26 mouse cellular contexts compared by ENCODE assay signal in the genomic region with DNA sequence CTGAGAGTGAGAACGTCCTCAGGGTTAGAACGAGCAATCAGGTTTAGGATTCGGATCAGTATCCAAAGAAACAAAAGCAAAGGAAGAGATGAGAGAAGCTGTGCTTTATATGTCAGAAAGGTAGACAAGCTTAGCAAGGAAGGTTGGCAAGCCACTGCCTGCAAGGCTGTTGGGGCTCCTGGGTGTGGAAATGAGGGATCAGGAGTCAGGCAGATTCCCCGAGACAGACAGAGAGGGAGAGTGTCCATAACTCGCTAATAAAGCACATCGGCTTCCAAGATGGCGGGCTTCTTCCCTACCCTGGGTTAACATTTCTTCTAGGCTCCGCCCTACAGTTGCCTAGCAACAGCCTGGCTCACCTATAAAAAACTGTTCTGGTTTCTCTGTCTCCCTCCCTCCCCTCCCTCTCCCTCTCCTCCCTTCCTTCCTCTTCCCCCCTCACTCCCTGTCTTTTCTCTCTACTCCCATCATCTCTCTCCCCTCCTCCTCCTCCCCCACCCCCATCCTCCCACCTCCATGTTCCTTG. TPM values are rescaled to one million over a fixed set of nuclear protein-coding genes. Genes with fewer than 3 reads are reported as not detected.
DNase-seq lines count a peak whose midpoint lies in the region; ATAC-seq and TF ChIP-seq lines count a peak whose summit lies in the region.
"Had no signal": no experiment of that assay in that cellular context is flagged by ENCODE, and none has a peak within 500 bp of the region (broad histone marks: within the 10 kb centered on the region; RNA-seq: fewer than 3 reads in every experiment).

No protein-coding gene starts in this region.

- intact Hi-C loops in heart, postnatal 14 days (cut with DNase I) = no loop called here

- H3K36me3 ChIP-seq in hindbrain, embryonic 10.5 days = no peaks in the 10 kb centered on the region
- no peaks in the 10 kb centered on the region for H3K36me3 ChIP-seq in hindbrain, embryonic 16.5 days (ENCODE audit: control insufficient read depth, insufficient read depth, low read length)
- H3K36me3 ChIP-seq in testis, adult 2 months (ENCODE audit: control insufficient read depth, insufficient read depth, low read length) = no peaks in the 10 kb centered on the region
- no peaks in the 10 kb centered on the region for H3K36me3 ChIP-seq in intestine, embryonic 15.5 days
- H3K36me3 ChIP-seq: embryonic facial prominence, embryonic 15.5 days; forebrain, embryonic 12.5 days; heart, embryonic 15.5 days; liver, embryonic 15.5 days; neural tube, embryonic 15.5 days had no signal

- 84% methylated on average over 8 of the region's 8 CpGs for WGBS in hindbrain, embryonic 10.5 days
- 79% methylated on average over 8 of the region's 8 CpGs for WGBS in hindbrain, embryonic 16.5 days
- WGBS in intestine, embryonic 15.5 days = 89% methylated on average over 8 of the region's 8 CpGs

- H3K4me3 ChIP-seq in hindbrain, embryonic 10.5 days = no peak overlapping the region
- no peak overlapping the region for H3K4me3 ChIP-seq in hindbrain, embryonic 16.5 days (ENCODE audit: low read length)
- peak overlapping the region; percentile 86 for H3K4me3 ChIP-seq in testis, adult 2 months (ENCODE audit: control insufficient read depth, low read depth, low read length)
- H3K4me3 ChIP-seq in intestine, embryonic 15.5 days (replicated peaks) = no peak overlapping the region
- H3K4me3 ChIP-seq: embryonic facial prominence, embryonic 15.5 days; forebrain, embryonic 12.5 days; heart, embryonic 15.5 days; liver, embryonic 15.5 days; neural tube, embryonic 15.5 days had no signal

- no peak overlapping the region for H3K9ac ChIP-seq in hindbrain, embryonic 16.5 days (ENCODE audit: low read depth, low read length)
- no peak overlapping the region for H3K9ac ChIP-seq in intestine, embryonic 15.5 days
- H3K9ac ChIP-seq: embryonic facial prominence, embryonic 15.5 days; forebrain, embryonic 12.5 days; heart, embryonic 15.5 days; liver, embryonic 15.5 days; neural tube, embryonic 15.5 days had no signal

- no peaks in the 10 kb centered on the region for H3K9me3 ChIP-seq in hindbrain, embryonic 10.5 days
- H3K9me3 ChIP-seq in hindbrain, embryonic 16.5 days (ENCODE audit: control insufficient read depth, low read length) = no peaks in the 10 kb centered on the region
- H3K9me3 ChIP-seq in intestine, embryonic 15.5 days = no peaks in the 10 kb centered on the region
- H3K9me3 ChIP-seq: embryonic facial prominence, embryonic 15.5 days; forebrain, embryonic 12.5 days; heart, embryonic 15.5 days; liver, embryonic 15.5 days; neural tube, embryonic 15.5 days had no signal

- H3K4me2 ChIP-seq in hindbrain, embryonic 16.5 days (ENCODE audit: low read length) = no peak overlapping the region
- no peak overlapping the region for H3K4me2 ChIP-seq in intestine, embryonic 15.5 days (replicated peaks)
- H3K4me2 ChIP-seq: embryonic facial prominence, embryonic 15.5 days; forebrain, embryonic 12.5 days; heart, embryonic 15.5 days; liver, embryonic 15.5 days; neural tube, embryonic 15.5 days had no signal

- ATAC-seq in hindbrain, embryonic 16.5 days = no peak
- ATAC-seq in intestine, embryonic 15.5 days = no peak
- ATAC-seq: activated CD4-positive, CD25-positive, alpha-beta regulatory T cell, adult 4 months; lung, postnatal 0 days had no signal

- DNase-seq in hindbrain, embryonic 10.5 days (ENCODE audit: low spot score) = no peak
- DNase-seq in testis, postnatal 10 days (ENCODE audit: low spot score) = no peak
- DNase-seq in ZHBTc4 (ENCODE audit: low read depth, low spot score) = peak; percentile 69
- no peak for DNase-seq in heart, postnatal 14 days
- DNase-seq: adrenal gland, postnatal 36 days; cerebellum, adult 9-10 months; kidney, adult 2 months; right cerebral cortex, postnatal 25 days had no signal

- H3K27me3 ChIP-seq in hindbrain, embryonic 10.5 days (ENCODE audit: insufficient read depth, poor library complexity, severe bottlenecking) = no peaks in the 10 kb centered on the region
- H3K27me3 ChIP-seq in hindbrain, embryonic 16.5 days (replicated peaks; ENCODE audit: control insufficient read depth, insufficient read depth, low read length) = no peaks in the 10 kb centered on the region
- H3K27me3 ChIP-seq in testis, adult 2 months (ENCODE audit: control insufficient read depth, insufficient read depth, low read length) = no peaks in the 10 kb centered on the region
- no peaks in the 10 kb centered on the region for H3K27me3 ChIP-seq in intestine, embryonic 15.5 days (replicated peaks)
- H3K27me3 ChIP-seq: embryonic facial prominence, embryonic 15.5 days; heart, embryonic 15.5 days; liver, embryonic 15.5 days; neural tube, embryonic 15.5 days had no signal

- no peak for TF ChIP-seq POLR2A in testis, adult 2 months (IDR thresholded peaks at IDR 0.05; ENCODE audit: control insufficient read depth, low read depth, low read length)

- no peak for TF ChIP-seq CTCF in testis, adult 2 months (IDR thresholded peaks at IDR 0.05; ENCODE audit: control insufficient read depth, insufficient read depth, insufficient replicate concordance, low read depth, low read length)

- peaks cover 60% of the 10 kb centered on the region for H3K4me1 ChIP-seq in hindbrain, embryonic 10.5 days (replicated peaks)
- peaks cover 13% of the 10 kb centered on the region for H3K4me1 ChIP-seq in hindbrain, embryonic 16.5 days (ENCODE audit: control insufficient read depth, insufficient read depth, low read depth, low read length)
- H3K4me1 ChIP-seq in testis, adult 2 months (ENCODE audit: control insufficient read depth, insufficient read depth, low read length) = peaks cover 10% of the 10 kb centered on the region
- H3K4me1 ChIP-seq in intestine, embryonic 15.5 days (replicated peaks) = no peaks in the 10 kb centered on the region
- H3K4me1 ChIP-seq: embryonic facial prominence, embryonic 15.5 days; liver, embryonic 15.5 days had no signal

- H3K27ac ChIP-seq in hindbrain, embryonic 10.5 days = peak overlapping the region; percentile 59
- H3K27ac ChIP-seq in hindbrain, embryonic 16.5 days (ENCODE audit: low read depth, low read length) = no peak overlapping the region
- H3K27ac ChIP-seq in testis, adult 2 months (ENCODE audit: control insufficient read depth, insufficient read depth, low read depth, low read length) = no peak overlapping the region
- H3K27ac ChIP-seq in intestine, embryonic 15.5 days = no peak overlapping the region
- H3K27ac ChIP-seq: embryonic facial prominence, embryonic 15.5 days; forebrain, embryonic 12.5 days; heart, embryonic 15.5 days; liver, embryonic 15.5 days; neural tube, embryonic 15.5 days; stomach, postnatal 0 days had no signal

RNA-seq across cellular contexts. Expression of a gene that starts 25.5 kb away (rescaled TPM):
- 26.2 and 52.1 TPM in 2 replicates for polyA plus RNA-seq in hindbrain, embryonic 10.5 days (2016; fragmentation: Nextera tagmentation; extraction: Ambion mirVana)
- 49.0 and 59.3 TPM in 2 replicates for polyA plus RNA-seq in hindbrain, embryonic 16.5 days (2015; fragmentation: Nextera tagmentation; extraction: Ambion mirVana)
- 24.0 and 26.5 TPM in 2 replicates for polyA plus RNA-seq in testis, adult 2 months (2012; rRNA removed)
- 44.4 and 45.9 TPM in 2 replicates for polyA plus RNA-seq in intestine, embryonic 15.5 days (2015; fragmentation: Nextera tagmentation; extraction: Ambion mirVana)
- 10 to 100 TPM; 78.5 to 80.3 TPM for total RNA-seq in heart, postnatal 14 days (2021)

RNA-seq across cellular contexts. Expression of a gene that starts 28.8 kb away (rescaled TPM):
- polyA plus RNA-seq in hindbrain, embryonic 10.5 days (2016; fragmentation: Nextera tagmentation; extraction: Ambion mirVana) = not detected in 2 replicates
- polyA plus RNA-seq in hindbrain, embryonic 16.5 days (2015; fragmentation: Nextera tagmentation; extraction: Ambion mirVana) = not detected in 2 replicates
- polyA plus RNA-seq in testis, adult 2 months (2012; rRNA removed) = 0.68 and 0.70 TPM in 2 replicates
- not detected in 2 replicates for polyA plus RNA-seq in intestine, embryonic 15.5 days (2015; fragmentation: Nextera tagmentation; extraction: Ambion mirVana)
- not detected for total RNA-seq in heart, postnatal 14 days (2021)
- total RNA-seq: adrenal gland, postnatal 36 days; granulocyte monocyte progenitor cell, adult 5-6 weeks; layer of hippocampus, postnatal 14 days; left cerebral cortex, postnatal 10 days; megakaryocyte progenitor cell, adult 5-6 weeks had no signal
- polyA plus RNA-seq: cortical plate, adult 2 months; embryonic facial prominence, embryonic 15.5 days; forebrain, embryonic 12.5 days; heart, embryonic 15.5 days; kidney, adult 2 months; large intestine, adult 2 months; limb, embryonic 14.5 days; liver, embryonic 15.5 days; lung, postnatal 0 days; neural tube, embryonic 15.5 days; stomach, postnatal 0 days had no signal
